In genomic region chr12:5268188-5268612, GRCm38 (mm10) we compare ENCODE assay signal across 7 mouse cellular contexts.
DNase-seq lines count a peak whose midpoint lies in the region; ATAC-seq and TF ChIP-seq lines count a peak whose summit lies in the region.

No protein-coding gene starts in this region.

- H3K4me2 ChIP-seq in embryonic facial prominence, embryonic 12.5 days (replicated peaks), result no peak overlapping the region
- H3K4me2 ChIP-seq in hindbrain, embryonic 12.5 days (replicated peaks), result 0 out of 2 replicates have a peak overlapping the region, but pooled peaks have one; percentile 17
- H3K4me2 ChIP-seq in limb, embryonic 11.5 days (ENCODE audit: low read depth, severe bottlenecking), result no peak overlapping the region

- H3K4me3 ChIP-seq in embryonic facial prominence, embryonic 12.5 days, result no peak overlapping the region
- no peak overlapping the region for H3K4me3 ChIP-seq in hindbrain, embryonic 12.5 days
- no peak overlapping the region for H3K4me3 ChIP-seq in limb, embryonic 11.5 days (ENCODE audit: low read depth, low read length)
- H3K4me3 ChIP-seq in olfactory bulb, adult 2 months (ENCODE audit: insufficient read depth, low read depth, low read length), result no peak overlapping the region

- H3K9me3 ChIP-seq in embryonic facial prominence, embryonic 12.5 days, result peaks cover 4% of the 10 kb centered on the region; the same call in 1 of the 2 replicates
- no peaks in the 10 kb centered on the region for H3K9me3 ChIP-seq in hindbrain, embryonic 12.5 days (replicated peaks)
- H3K9me3 ChIP-seq in limb, embryonic 11.5 days (ENCODE audit: control insufficient read depth, low read length), result no peaks in the 10 kb centered on the region

- peak; percentile 91 for DNase-seq in brain, embryonic 14.5 days (ENCODE audit: low read depth)
- DNase-seq in limb, embryonic 11.5 days (ENCODE audit: low spot score), result peak; percentile 66
- no peak for DNase-seq in spleen, adult 12 weeks (ENCODE audit: low spot score)
- no peak for DNase-seq in kidney, adult 11 months

- WGBS in embryonic facial prominence, embryonic 12.5 days, result 15% methylated on average over 9 of the region's 9 CpGs
- WGBS in hindbrain, embryonic 12.5 days, result 25% methylated on average over 9 of the region's 9 CpGs
- WGBS in limb, embryonic 11.5 days, result 55% methylated on average over 9 of the region's 9 CpGs
- 24% methylated on average over 9 of the region's 9 CpGs for WGBS in olfactory bulb, adult 2 months

- peak; percentile 71 for ATAC-seq in embryonic facial prominence, embryonic 12.5 days (ENCODE audit: insufficient number of reproducible peaks, insufficient read depth, low FRiP score, low TSS enrichment)
- ATAC-seq in hindbrain, embryonic 12.5 days (ENCODE audit: low FRiP score), result peak; percentile 81
- peak; percentile 85 for ATAC-seq in limb, embryonic 11.5 days (ENCODE audit: insufficient number of reproducible peaks, low FRiP score, low TSS enrichment, low read depth)

- H3K36me3 ChIP-seq in embryonic facial prominence, embryonic 12.5 days, result no peaks in the 10 kb centered on the region
- H3K36me3 ChIP-seq in hindbrain, embryonic 12.5 days, result no peaks in the 10 kb centered on the region
- H3K36me3 ChIP-seq in limb, embryonic 11.5 days (ENCODE audit: control insufficient read depth, insufficient read depth, low read length), result no peaks in the 10 kb centered on the region

- TF ChIP-seq POLR2A in brain, embryonic 14.5 days (IDR thresholded peaks at IDR 0.05; ENCODE audit: borderline replicate concordance, extremely low read depth, insufficient read depth, insufficient read length, poor library complexity, severe bottlenecking), result no peak
- no peak for TF ChIP-seq POLR2A in olfactory bulb, adult 2 months (IDR thresholded peaks at IDR 0.05; ENCODE audit: insufficient read depth, low read depth, low read length)

- H3K27ac ChIP-seq in embryonic facial prominence, embryonic 12.5 days, result peak overlapping the region; percentile 78
- H3K27ac ChIP-seq in hindbrain, embryonic 12.5 days, result peak overlapping the region; percentile 89
- H3K27ac ChIP-seq in limb, embryonic 11.5 days (replicated peaks; ENCODE audit: low read depth, low read length), result peak overlapping the region; percentile 68
- H3K27ac ChIP-seq in olfactory bulb, adult 2 months (ENCODE audit: insufficient read depth, low read depth, low read length), result peak overlapping the region; percentile 69

- H3K27me3 ChIP-seq in embryonic facial prominence, embryonic 12.5 days, result 0 out of 2 replicates have a peak, but pooled peaks cover 2% of the 10 kb centered on the region
- H3K27me3 ChIP-seq in hindbrain, embryonic 12.5 days, result no peaks in the 10 kb centered on the region
- no peaks in the 10 kb centered on the region for H3K27me3 ChIP-seq in limb, embryonic 11.5 days (ENCODE audit: control insufficient read depth, insufficient read depth, low read length)

- H3K4me1 ChIP-seq in embryonic facial prominence, embryonic 12.5 days, result peaks cover 32% of the 10 kb centered on the region
- peaks cover 37% of the 10 kb centered on the region for H3K4me1 ChIP-seq in hindbrain, embryonic 12.5 days
- peaks cover 15% of the 10 kb centered on the region for H3K4me1 ChIP-seq in limb, embryonic 11.5 days (ENCODE audit: control insufficient read depth, insufficient read depth, low read length)
- peaks cover 25% of the 10 kb centered on the region for H3K4me1 ChIP-seq in olfactory bulb, adult 2 months (ENCODE audit: control insufficient read depth, insufficient read depth, low read length)

- H3K9ac ChIP-seq in embryonic facial prominence, embryonic 12.5 days, result no peak overlapping the region
- H3K9ac ChIP-seq in hindbrain, embryonic 12.5 days, result no peak overlapping the region
- H3K9ac ChIP-seq in limb, embryonic 11.5 days (ENCODE audit: low read length), result peak overlapping the region; percentile 19; the same call in 1 of the 2 replicates

- TF ChIP-seq CTCF in brain, embryonic 14.5 days (IDR thresholded peaks at IDR 0.05; ENCODE audit: borderline replicate concordance, extremely low read depth, insufficient read depth, insufficient read length), result no peak
- no peak for TF ChIP-seq CTCF in olfactory bulb, adult 2 months (IDR thresholded peaks at IDR 0.05; ENCODE audit: insufficient read depth, low read depth, low read length)

Comparison
In these comparisons a context has a peak if more than half of its experiments do, and no peak if none do; other contexts are left out.
1. DNase-seq: peak in brain, embryonic 14.5 days (single experiment) and limb, embryonic 11.5 days (single experiment); none in spleen, adult 12 weeks (single experiment) and kidney, adult 11 months (single experiment).
2. Peak in every context shown above with its lines, with median percentiles within 50 percentile points of each other: ATAC-seq and H3K27ac ChIP-seq.